Mouse (Mus musculus): Measurements from ENCODE around the gene Adarb1.
A peak's percentile ranks its signal among the peaks of the same experiment; 100 is the strongest.

DNA sequence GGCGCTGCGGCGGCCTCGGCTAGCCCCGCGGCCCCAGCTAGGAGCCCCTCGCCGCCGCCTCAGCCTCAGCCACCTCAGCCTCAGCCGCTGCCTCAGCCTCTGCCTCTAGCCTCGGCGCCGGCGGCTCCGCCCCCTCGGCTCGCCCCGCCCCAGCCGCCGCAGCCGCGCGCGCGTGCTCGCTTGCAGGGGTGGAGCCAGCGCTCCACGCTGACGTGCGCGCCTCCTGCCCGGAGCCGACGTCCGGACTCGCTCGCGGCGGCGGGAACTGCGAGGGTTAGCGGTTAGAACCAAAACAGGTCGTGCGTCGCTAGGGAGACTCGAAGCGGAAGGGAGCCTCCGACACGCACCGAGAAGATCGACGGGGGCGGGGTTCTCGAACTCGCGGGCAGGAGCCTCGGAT, at the start of gene Adarb1:
- TF ChIP-seq CTCF (IDR thresholded peaks at IDR 0.05; ENCODE audit: control insufficient read depth, insufficient read depth, insufficient replicate concordance, low read depth, low read length) (no peak), POLR2A (IDR thresholded peaks at IDR 0.05; ENCODE audit: control insufficient read depth, low read depth, low read length) (peak; percentile 81)

All from testis, adult 2 months (tissue).